Mouse (Mus musculus) CH12.LX (cell line): ENCODE measurements around the gene Sgce. TPM values are rescaled to one million over a fixed set of nuclear protein-coding genes. Genes with fewer than 3 reads are reported as not detected.

Experiments used
- DNase-seq: peaks from one replicate; pipeline ENCODE4 v3.0.0-alpha.2; 2013; ENCODE audit errors: extremely low read depth
- H3K27ac ChIP-seq: 2 replicates; pipeline ENCODE4 v1.5.1; 2012; ENCODE audit warnings: low read depth, mild to moderate bottlenecking, control low read depth, moderate library complexity; ENCODE audit not compliant: insufficient read depth
- H3K27me3 ChIP-seq: replicated peaks from 2 replicates; pipeline ENCODE3; 2012; ENCODE audit warnings: inconsistent platforms
- H3K36me3 ChIP-seq, 2 experiments: replicated peaks in 1 of 2; 2 replicates each; pipeline versions ENCODE3 to v1.6.1; 2012; ENCODE audit warnings: inconsistent platforms in 1 of 2, low read length in 1 of 2, mild to moderate bottlenecking in 1 of 2, mixed read lengths in 1 of 2, moderate library complexity in 1 of 2; ENCODE audit not compliant: control insufficient read depth in 1 of 2, insufficient read depth in 1 of 2
- H3K4me1 ChIP-seq, 2 experiments: 2 replicates each; pipeline ENCODE4 v1.6.1; 2012; ENCODE audit warnings: inconsistent platforms in 1 of 2, moderate library complexity in 1 of 2; ENCODE audit not compliant: insufficient read depth in 2 of 2, control insufficient read depth in 1 of 2
- H3K4me2 ChIP-seq: 2 replicates; pipeline ENCODE4 v1.6.1; 2012; ENCODE audit warnings: low read depth, mild to moderate bottlenecking, control low read depth; ENCODE audit not compliant: poor library complexity, insufficient read depth, severe bottlenecking
- H3K4me3 ChIP-seq, 3 experiments: fragments of 150-350 bp in 1 of 3; sonication (generic) in 1 of 3; replicated peaks in 1 of 3; 2 replicates each; pipeline versions ENCODE3 to v1.5.1; 2011 to 2012; ENCODE audit warnings: low read depth in 2 of 3, low read length in 2 of 3, mild to moderate bottlenecking in 2 of 3, moderate library complexity in 2 of 3, control low read depth in 1 of 3, improper control_type of control experiment in 1 of 3, inconsistent platforms in 1 of 3, mixed read lengths in 1 of 3; ENCODE audit not compliant: poor library complexity in 1 of 3
- H3K79me2 ChIP-seq: replicated peaks from 2 replicates; pipeline ENCODE4 v1.6.1; 2012; ENCODE audit warnings: mild to moderate bottlenecking, moderate library complexity; ENCODE audit not compliant: control insufficient read depth, poor library complexity, insufficient read depth, severe bottlenecking; ENCODE audit errors: extremely low read depth
- H3K9ac ChIP-seq: 2 replicates; pipeline ENCODE4 v1.6.1; 2012; ENCODE audit warnings: low read depth, mild to moderate bottlenecking, control low read depth, moderate library complexity; ENCODE audit not compliant: insufficient read depth
- H3K9me3 ChIP-seq: replicated peaks from 2 replicates; pipeline ENCODE3; 2012; ENCODE audit warnings: low read length, inconsistent platforms, mixed read lengths
- BHLHE40 ChIP-seq: IDR thresholded peaks from 2 replicates; pipeline ENCODE4 v1.6.1; 2011; ENCODE audit warnings: mild to moderate bottlenecking, low read depth, low read length, improper control_type of control experiment
- CHD2 ChIP-seq: IDR thresholded peaks from 2 replicates; pipeline ENCODE4 v1.6.1; 2011; ENCODE audit warnings: low read length, improper control_type of control experiment
- E2F4 ChIP-seq: IDR thresholded peaks from 2 replicates; pipeline ENCODE4 v1.6.1; 2011; ENCODE audit warnings: low read depth, low read length, improper control_type of control experiment; ENCODE audit not compliant: insufficient replicate concordance
- EP300 ChIP-seq: IDR thresholded peaks from 2 replicates; pipeline ENCODE4 v1.6.1; 2011; ENCODE audit warnings: low read length, improper control_type of control experiment
- HCFC1 ChIP-seq: IDR thresholded peaks from 2 replicates; pipeline ENCODE4 v1.6.1; 2012; ENCODE audit warnings: low read depth, mild to moderate bottlenecking, inconsistent platforms, low read length, improper control_type of control experiment
- IRF4 ChIP-seq: IDR thresholded peaks from 2 replicates; pipeline ENCODE4 v1.6.1; 2014; ENCODE audit warnings: low read depth, mild to moderate bottlenecking, inconsistent platforms, low read length, improper control_type of control experiment
- JUND ChIP-seq: conservative IDR thresholded peaks from 2 replicates; pipeline ENCODE4 v1.6.1; 2011; ENCODE audit warnings: low read depth, low read length, improper control_type of control experiment
- MEF2A ChIP-seq: IDR thresholded peaks from 2 replicates; pipeline ENCODE4 v1.6.1; 2014; ENCODE audit warnings: low read depth, mild to moderate bottlenecking, inconsistent platforms, low read length, improper control_type of control experiment, borderline replicate concordance
- MXI1 ChIP-seq: IDR thresholded peaks from 2 replicates; pipeline ENCODE4 v1.6.1; 2011; ENCODE audit warnings: mild to moderate bottlenecking, low read depth, low read length, improper control_type of control experiment
- MYC ChIP-seq: IDR thresholded peaks from 2 replicates; pipeline ENCODE4 v1.6.1; 2011; ENCODE audit warnings: low read depth, mild to moderate bottlenecking, improper control_type of control experiment, low read length
- PAX5 ChIP-seq: IDR thresholded peaks from 2 replicates; pipeline ENCODE4 v1.6.1; 2012; ENCODE audit warnings: low read length, inconsistent platforms, mixed read lengths
- POLR2A ChIP-seq: IDR thresholded peaks from 2 replicates; pipeline ENCODE4 v1.6.1; 2011; ENCODE audit warnings: low read depth, mild to moderate bottlenecking, improper control_type of control experiment, low read length
- RCOR1 ChIP-seq: conservative IDR thresholded peaks from 2 replicates; pipeline ENCODE4 v1.6.1; 2012; ENCODE audit warnings: low read depth, mild to moderate bottlenecking, inconsistent platforms, low read length, improper control_type of control experiment
- SMC3 ChIP-seq: IDR thresholded peaks from 2 replicates; pipeline ENCODE4 v1.6.1; 2011; ENCODE audit warnings: low read depth, low read length, improper control_type of control experiment
- TBP ChIP-seq: conservative IDR thresholded peaks from 2 replicates; pipeline ENCODE4 v1.6.1; 2011; ENCODE audit warnings: low read depth, low read length, improper control_type of control experiment
- UBTF ChIP-seq: IDR thresholded peaks from 2 replicates; pipeline ENCODE4 v1.6.1; 2012; ENCODE audit warnings: low read depth, mild to moderate bottlenecking, inconsistent platforms, low read length, improper control_type of control experiment, moderate library complexity
- USF1 ChIP-seq: IDR thresholded peaks from 2 replicates; pipeline ENCODE4 v1.6.1; 2014; ENCODE audit warnings: low read depth, mild to moderate bottlenecking, inconsistent platforms, low read length, improper control_type of control experiment
- ZC3H11A ChIP-seq: IDR thresholded peaks from 2 replicates; pipeline ENCODE4 v1.6.1; 2012; ENCODE audit warnings: low read depth, mild to moderate bottlenecking, inconsistent platforms, low read length, improper control_type of control experiment
- ZKSCAN1 ChIP-seq: IDR thresholded peaks from 2 replicates; pipeline ENCODE4 v1.6.1; 2012; ENCODE audit warnings: low read depth, inconsistent platforms, low read length, improper control_type of control experiment, borderline replicate concordance
- ZMIZ1 ChIP-seq: IDR thresholded peaks from 2 replicates; pipeline ENCODE4 v1.6.1; 2012; ENCODE audit warnings: low read depth, mild to moderate bottlenecking, inconsistent platforms, low read length, improper control_type of control experiment
- ZNF384 ChIP-seq: IDR thresholded peaks from 2 replicates; pipeline ENCODE4 v1.6.1; 2012; ENCODE audit warnings: low read depth, low read length, improper control_type of control experiment, inconsistent platforms
- dilution Hi-C: fragments of 300-500 bp; cut with MboI; formaldehyde crosslinking; loops from 2 replicates; pipeline ENCODE4 v1.14.3; 2020; ENCODE audit warnings: low sequenced_read_pairs; ENCODE audit not compliant: extremely low pct_unique_long_range_greater_than_20kb, extremely low pct_ligation_motif_present
- in situ Hi-C: fragments of 300-500 bp; cut with MboI; formaldehyde crosslinking; loops from 3 replicates; pipeline ENCODE4 v1.14.3; 2019; ENCODE audit warnings: low sequenced_read_pairs, low pct_ligation_motif_present, low pct_unique_long_range_greater_than_20kb, mixed read lengths
- polyA plus RNA-seq: library from polyadenylated mRNA; unstranded; fragments of >175 nt; gene quantifications from 2 replicates; pipeline ENCODE4 v1.2.1, GENCODE M21; 2012; ENCODE audit warnings: low read depth; ENCODE audit not compliant: insufficient read length
- total RNA-seq, 2 experiments: library from RNA; depleted of rRNA; stranded (reverse); fragments of 300-350 nt in 1 of 2; fragments of >200 nt in 1 of 2; gene quantifications; 2 replicates each; pipeline ENCODE4 v1.2.3; 2012 to 2014

Gene Sgce
- total and polyA plus RNA-seq, 3 experiments = not detected

DNA sequence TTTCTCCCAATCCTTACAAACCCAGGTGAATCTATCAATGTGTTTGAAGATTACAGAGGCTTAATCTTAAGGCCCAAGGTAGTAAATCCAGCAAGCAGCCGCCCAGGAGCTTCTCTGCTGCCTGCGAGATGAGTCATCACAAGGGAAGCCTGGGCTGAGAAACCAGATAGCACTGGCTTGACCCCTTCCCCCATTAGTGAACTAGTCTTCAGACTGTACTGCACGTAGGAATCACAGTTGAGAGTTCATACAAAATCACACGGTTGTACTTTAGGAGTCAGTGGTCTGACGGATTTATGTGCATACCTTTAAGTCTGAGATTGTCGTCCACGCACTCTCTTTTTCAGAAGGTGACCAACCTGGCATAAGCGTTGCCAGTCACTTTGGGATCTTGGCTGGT is 13.8 kb downstream of the Sgce start:
- no peak for TF ChIP-seq MEF2A
- no peak for TF ChIP-seq IRF4
- TF ChIP-seq EP300 = no peak
- TF ChIP-seq HCFC1 = no peak
- no peak for TF ChIP-seq ZNF384
- TF ChIP-seq POLR2A = no peak
- no peak for TF ChIP-seq BHLHE40
- TF ChIP-seq ZC3H11A = no peak
- TF ChIP-seq E2F4 = no peak
- TF ChIP-seq SMC3 = no peak
- no peak for TF ChIP-seq TBP
- no peak for TF ChIP-seq CHD2
- no peak for TF ChIP-seq ZKSCAN1
- no peak for TF ChIP-seq USF1
- no peak for TF ChIP-seq ZMIZ1
- TF ChIP-seq MXI1 = no peak
- no peak for TF ChIP-seq RCOR1
- no peak for TF ChIP-seq UBTF
- TF ChIP-seq PAX5 = no peak
- H3K4me1 ChIP-seq = peaks cover 0 to 4% of the 10 kb centered on the region in 2 experiments; a peak in 2 of 4 replicates
- H3K79me2 ChIP-seq = no peaks in the 10 kb centered on the region
- H3K27me3 ChIP-seq = no peaks in the 10 kb centered on the region
- H3K9me3 ChIP-seq = no peaks in the 10 kb centered on the region
- dilution Hi-C loops = no loop called here
- peak; percentile 10 for DNase-seq
- H3K27ac ChIP-seq = no peak overlapping the region
- H3K36me3 ChIP-seq = no peaks in the 10 kb centered on the region
- H3K9ac ChIP-seq = no peak overlapping the region
- H3K4me2 ChIP-seq = no peak overlapping the region
- in situ Hi-C loops = no loop called here
- H3K4me3 ChIP-seq = no peak overlapping the region

DNA sequence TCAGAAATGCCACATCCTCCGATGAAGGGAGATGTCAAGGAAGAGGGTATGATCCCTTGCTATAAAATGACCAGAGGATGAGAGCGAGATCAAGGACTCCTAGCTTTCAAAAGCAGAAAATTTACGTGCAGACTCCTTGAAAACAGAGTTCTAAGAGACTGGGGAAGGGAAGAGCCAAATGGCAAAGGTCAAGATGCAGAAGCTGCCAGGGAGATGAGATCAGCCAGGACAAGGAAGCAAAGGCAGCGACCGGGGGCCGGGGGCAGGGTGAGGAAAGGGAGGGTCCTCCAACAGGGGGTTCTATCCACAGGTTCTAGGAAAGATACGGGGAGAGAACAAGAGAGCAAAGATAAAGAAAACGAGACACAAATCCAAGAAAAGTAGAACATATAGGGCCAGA is 15.3 kb downstream of the Sgce start:
- H3K4me3 ChIP-seq = no peak overlapping the region
- H3K36me3 ChIP-seq = no peaks in the 10 kb centered on the region
- peaks cover 0 to 7% of the 10 kb centered on the region in 2 experiments; a peak in 2 of 4 replicates for H3K4me1 ChIP-seq
- no peak overlapping the region for H3K9ac ChIP-seq
- no peaks in the 10 kb centered on the region for H3K27me3 ChIP-seq
- no peaks in the 10 kb centered on the region for H3K79me2 ChIP-seq
- H3K4me2 ChIP-seq = no peak overlapping the region
- H3K9me3 ChIP-seq = no peaks in the 10 kb centered on the region
- in situ Hi-C loops (no loop called here), dilution Hi-C loops (no loop called here)
- TF ChIP-seq MYC (no peak), JUND (no peak), TBP (no peak)
- TF ChIP-seq, all 38 proteins: peak for 0
- DNase-seq = no peak
- H3K27ac ChIP-seq = no peak overlapping the region
